Mouse (Mus musculus) cerebellum, postnatal 25 days (tissue): Measurements from ENCODE around the gene Mapre3.
A peak's percentile ranks its signal among the peaks of the same experiment; 100 is the strongest.

ENCODE experiments used
- DNase-seq, 2 experiments: peaks; one replicate each; pipeline ENCODE4 v3.0.0; 2021; ENCODE audit warnings: mixed read lengths in 2 of 2

The Mapre3 gene

GRCm38 (mm10) chr5:30886731-30887130, 72.3 kb downstream of the Mapre3 start:
- no peak for DNase-seq

GRCm38 (mm10) chr5:30887331-30887761, 72.9 kb downstream of the Mapre3 start:
- DNase-seq, result peak; percentile 79 to 80

GRCm38 (mm10) chr5:30887858-30888336, 73.5 kb downstream of the Mapre3 start:
- peak; percentile 91 to 94 for DNase-seq

GRCm38 (mm10) chr5:30888337-30889087, 74.1 kb downstream of the Mapre3 start, which contains the start of gene Agbl5:
TSS of gene Agbl5 (plus strand) at chr5:30888694.
- peak; percentile 95 for DNase-seq

- no peak for DNase-seq
These were observed 74.8 kb downstream of the Mapre3 start for GRCm38 (mm10) chr5:30889088-30889754.

- DNase-seq, result no peak
These were observed 75.9 kb downstream of the Mapre3 start for GRCm38 (mm10) chr5:30890375-30890774.

GRCm38 (mm10) chr5:30901860-30902259, 87.4 kb downstream of the Mapre3 start:
- DNase-seq, result no peak

- DNase-seq, result peak; percentile 94 to 95
These were observed 93.1 kb downstream of the Mapre3 start, which contains the start of gene Ost4 for GRCm38 (mm10) chr5:30907413-30908059. TSS of gene Ost4 (minus strand) at chr5:30907788.

GRCm38 (mm10) chr5:30908426-30909299, 94.2 kb downstream of the Mapre3 start:
- DNase-seq, result no peak

GRCm38 (mm10) chr5:30909300-30909659, 94.8 kb downstream of the Mapre3 start:
- DNase-seq, result no peak

GRCm38 (mm10) chr5:30909863-30910262, 95.4 kb downstream of the Mapre3 start:
- no peak for DNase-seq

GRCm38 (mm10) chr5:30910481-30910880, 96.0 kb downstream of the Mapre3 start:
- no peak for DNase-seq

- DNase-seq, result no peak
These were observed 97.7 kb downstream of the Mapre3 start for GRCm38 (mm10) chr5:30912156-30912555.

- DNase-seq, result no peak
These were observed 98.8 kb downstream of the Mapre3 start, which contains the start of gene Emilin1 for GRCm38 (mm10) chr5:30913060-30913841. TSS of gene Emilin1 (plus strand) at chr5:30913402.

- no peak for DNase-seq
These were observed 99.7 kb downstream of the Mapre3 start for GRCm38 (mm10) chr5:30914101-30914635.

GRCm38 (mm10) chr5:30914849-30915248, 100.4 kb downstream of the Mapre3 start:
- no peak for DNase-seq

- DNase-seq, result no peak
These were observed 101.0 kb downstream of the Mapre3 start for GRCm38 (mm10) chr5:30915456-30915855.
